Mouse (Mus musculus) forebrain, embryonic 15.5 days (tissue): ENCODE results near the gene Timm23. TPM values are rescaled to one million over a fixed set of nuclear protein-coding genes. Genes with fewer than 3 reads are reported as not detected.
"Not testable (repeated sequence)": the region's sequence is repeated elsewhere in the genome, so short reads cannot be mapped to it uniquely, and the experiment has no call there.

Source experiments
- ATAC-seq: fragments of 200-750 bp; cut with Nextera tagmentation; replicated peaks from 2 replicates; pipeline ENCODE4 v1.8.0; 2017; ENCODE audit warnings: mild to moderate bottlenecking, moderate TSS enrichment, moderate library complexity
- H3K27ac ChIP-seq: fragments of 300-500 bp; sonication (generic); replicated peaks from 2 replicates; pipeline ENCODE4 v1.5.1; 2015; ENCODE audit warnings: mild to moderate bottlenecking, inconsistent platforms
- H3K27me3 ChIP-seq: fragments of 300-500 bp; sonication (generic); 2 replicates; pipeline ENCODE4 v1.6.1; 2015; ENCODE audit warnings: inconsistent platforms
- H3K36me3 ChIP-seq: fragments of 300-500 bp; sonication (generic); 2 replicates; pipeline ENCODE4 v1.6.1; 2015; ENCODE audit warnings: mild to moderate bottlenecking, inconsistent platforms
- H3K4me1 ChIP-seq: fragments of 300-500 bp; sonication (generic); 2 replicates; pipeline ENCODE4 v1.6.1; 2015; ENCODE audit warnings: inconsistent platforms
- H3K4me2 ChIP-seq: fragments of 300-500 bp; sonication (generic); replicated peaks from 2 replicates; pipeline ENCODE4 v1.6.1; 2015; ENCODE audit warnings: mild to moderate bottlenecking, inconsistent platforms
- H3K4me3 ChIP-seq: fragments of 300-500 bp; sonication (generic); 2 replicates; pipeline ENCODE4 v1.5.1; 2015; ENCODE audit warnings: mild to moderate bottlenecking, inconsistent platforms
- H3K9ac ChIP-seq: fragments of 300-500 bp; sonication (generic); replicated peaks from 2 replicates; pipeline ENCODE4 v1.6.1; 2015; ENCODE audit warnings: mild to moderate bottlenecking, inconsistent platforms
- H3K9me3 ChIP-seq: fragments of 300-500 bp; sonication (generic); 2 replicates; pipeline ENCODE4 v1.6.1; 2016; ENCODE audit warnings: inconsistent platforms
- WGBS: fragments of 180-500 bp; shearing (Covaris S2); methylation state at CpG from one replicate; pipeline ENCODE4 v1.1.7; 2015; ENCODE audit warnings: mixed read lengths; 5-methylcytosine and 5-hydroxymethylcytosine counted together
- polyA plus RNA-seq: library from polyadenylated mRNA; unstranded; fragments of >200 nt; fragmentation: Nextera tagmentation; extraction: Ambion mirVana; gene quantifications from 2 replicates; pipeline ENCODE4 v1.2.1, GENCODE M21; 2015

Timm23 gene
- polyA plus RNA-seq, 1 experiment from 2014 or later = 228 TPM

DNA sequence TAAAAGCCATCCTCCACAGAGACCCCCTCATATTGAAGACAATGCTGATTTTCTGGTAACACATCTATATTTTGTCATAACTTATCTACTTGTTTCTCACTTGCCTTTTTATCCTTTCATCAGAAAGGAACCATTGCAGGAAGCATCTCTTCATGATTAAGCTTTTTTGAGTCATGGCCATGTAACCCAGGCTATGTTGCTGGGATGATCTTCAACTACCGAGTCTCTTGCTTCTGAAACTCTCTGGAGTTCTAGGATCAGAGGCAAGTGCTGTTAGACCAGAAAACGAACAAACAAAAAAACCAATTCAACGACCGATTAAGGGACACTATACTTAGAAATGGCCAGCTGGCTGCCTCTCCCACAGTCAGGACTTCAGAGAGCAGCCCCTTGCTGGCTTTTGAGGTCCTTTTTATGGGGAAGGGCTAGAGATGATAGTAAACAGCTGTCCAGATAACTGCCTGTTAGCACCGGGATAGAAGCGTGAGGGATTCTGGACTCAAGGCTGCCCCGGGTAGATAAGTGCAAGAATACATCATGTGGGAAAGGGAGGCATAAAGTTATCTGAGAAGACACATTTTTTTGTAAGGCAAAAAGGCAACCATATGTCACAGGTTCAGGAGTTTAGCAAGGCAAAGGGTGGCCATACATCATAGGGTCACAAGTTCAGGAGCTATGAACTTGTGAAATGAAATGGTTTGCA lies 55.7 kb downstream of the Timm23 start:
- WGBS = 87% methylated on average over 7 of the region's 7 CpGs

DNA sequence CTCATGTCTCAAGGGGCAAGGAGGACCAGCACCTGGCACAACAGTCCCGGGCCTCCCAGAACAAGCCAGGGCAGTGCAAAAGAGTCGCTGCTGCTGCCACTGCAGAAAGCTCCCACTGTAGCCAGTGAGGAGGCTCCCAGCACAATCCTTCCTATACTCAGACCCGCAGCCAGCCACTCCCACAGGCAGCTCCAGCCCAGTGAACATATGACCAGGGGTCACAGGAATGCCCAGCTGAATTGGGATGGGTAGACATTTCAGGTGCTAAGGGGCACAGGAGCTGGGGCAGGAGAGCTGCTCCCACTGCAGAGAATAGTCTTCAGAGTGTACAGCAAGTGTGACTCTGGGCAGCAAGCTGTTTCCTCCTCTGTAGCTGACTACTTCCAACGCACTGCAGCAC lies 56.3 kb downstream of the Timm23 start:
- no peak overlapping the region for H3K4me3 ChIP-seq
- H3K27ac ChIP-seq = no peak overlapping the region
- H3K27me3 ChIP-seq = no peaks in the 10 kb centered on the region
- no peaks in the 10 kb centered on the region for H3K36me3 ChIP-seq
- no peak overlapping the region for H3K9ac ChIP-seq
- no peaks in the 10 kb centered on the region for H3K4me1 ChIP-seq
- WGBS = 73% methylated on average over 4 of the region's 4 CpGs
- H3K9me3 ChIP-seq = no peaks in the 10 kb centered on the region
- no peak overlapping the region for H3K4me2 ChIP-seq
- ATAC-seq = no peak

More for the DNA sequence above, 55.7 kb downstream of the Timm23 start:
- H3K36me3 ChIP-seq = no peaks in the 10 kb centered on the region
- H3K27me3 ChIP-seq = no peaks in the 10 kb centered on the region
- H3K9me3 ChIP-seq = no peaks in the 10 kb centered on the region
- H3K9ac ChIP-seq = no peak overlapping the region
- no peak overlapping the region for H3K4me3 ChIP-seq
- H3K27ac ChIP-seq = no peak overlapping the region
- H3K4me2 ChIP-seq = no peak overlapping the region
- no peak for ATAC-seq
- H3K4me1 ChIP-seq = no peaks in the 10 kb centered on the region

GRCm38 (mm10) chr14:32144734-32145133 lies 57.0 kb downstream of the Timm23 start:
- Histone ChIP-seq H3K27me3 (no peaks in the 10 kb centered on the region), H3K9me3 (no peaks in the 10 kb centered on the region), H3K4me2 (no peak overlapping the region), H3K27ac (no peak overlapping the region), H3K36me3 (no peaks in the 10 kb centered on the region), H3K9ac (no peak overlapping the region), H3K4me1 (no peaks in the 10 kb centered on the region), H3K4me3 (no peak overlapping the region)
- no peak for ATAC-seq

- H3K27ac ChIP-seq = no peak within 1 kb of the TSS
- H3K36me3 ChIP-seq = no peaks in the 10 kb centered on the region
- H3K27me3 ChIP-seq = no peaks in the 10 kb centered on the region
- ATAC-seq = no peak
- no peaks in the 10 kb centered on the region for H3K4me1 ChIP-seq
- H3K4me2 ChIP-seq = no peak within 1 kb of the TSS
- no peak within 1 kb of the TSS for H3K9ac ChIP-seq
- no peak within 1 kb of the TSS for H3K4me3 ChIP-seq
- no peaks in the 10 kb centered on the region for H3K9me3 ChIP-seq
- 85% methylated on average over 5 of the region's 5 CpGs for WGBS
Measured at GRCm38 (mm10) chr14:32141723-32142122, 60.0 kb downstream of the Timm23 start, which contains the start of gene Msmb. Gene Msmb, plus strand, starts transcription at chr14:32142023.

GRCm38 (mm10) chr14:32140359-32140965 lies 61.2 kb downstream of the Timm23 start:
- no peaks in the 10 kb centered on the region for H3K9me3 ChIP-seq
- H3K36me3 ChIP-seq = no peaks in the 10 kb centered on the region
- 81% methylated on average over 5 of the region's 5 CpGs for WGBS
- no peak for ATAC-seq
- no peaks in the 10 kb centered on the region for H3K4me1 ChIP-seq
- no peak overlapping the region for H3K9ac ChIP-seq
- H3K4me3 ChIP-seq = no peak overlapping the region
- no peak overlapping the region for H3K4me2 ChIP-seq
- H3K27ac ChIP-seq = no peak overlapping the region
- H3K27me3 ChIP-seq = no peaks in the 10 kb centered on the region

DNA sequence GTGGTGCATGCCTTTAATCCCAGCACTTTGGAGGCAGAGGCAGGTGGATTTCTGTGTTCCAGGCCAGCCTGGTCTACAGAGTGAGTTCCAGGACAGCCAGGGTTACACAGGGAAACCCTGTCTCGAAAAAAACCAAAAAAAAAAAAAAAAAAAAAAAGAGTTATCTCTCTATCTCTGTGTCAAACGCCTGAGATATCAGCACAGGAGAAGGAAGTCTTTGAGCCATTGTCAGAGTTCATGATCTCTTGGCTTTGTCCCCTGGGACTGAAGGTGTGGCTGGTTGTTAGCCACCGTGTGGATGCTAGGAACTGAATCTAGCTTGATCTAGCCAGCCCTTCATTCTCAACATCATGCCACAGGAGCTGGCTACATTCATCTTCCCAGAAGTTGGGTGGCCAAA lies 65.2 kb downstream of the Timm23 start:
- not testable (repeated sequence) for H3K9ac ChIP-seq, H3K36me3 ChIP-seq, ATAC-seq, H3K9me3 ChIP-seq, H3K4me2 ChIP-seq, H3K4me1 ChIP-seq, H3K4me3 ChIP-seq, H3K27me3 ChIP-seq, H3K27ac ChIP-seq
- WGBS = 73% methylated on average over 3 of the region's 3 CpGs

DNA sequence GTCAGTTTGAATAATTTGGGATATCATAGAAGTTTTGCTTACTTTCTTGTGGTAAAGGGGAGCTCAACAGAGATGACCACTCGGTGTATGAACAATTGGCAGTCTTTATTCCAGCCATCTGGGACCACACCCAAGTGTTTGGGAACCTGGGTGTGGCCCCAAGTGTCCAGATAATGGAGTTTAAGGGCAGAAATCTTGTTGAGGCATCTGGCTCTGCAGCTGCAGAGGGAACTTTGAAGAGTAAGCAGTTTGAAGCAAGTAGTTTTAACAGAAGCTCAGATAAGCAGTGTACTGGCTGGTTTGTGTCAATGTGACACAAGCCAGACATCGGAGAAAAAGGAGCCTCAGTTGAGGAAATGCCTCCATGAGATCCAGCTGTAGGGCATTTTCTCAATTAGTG lies 67.4 kb downstream of the Timm23 start:
- no peaks in the 10 kb centered on the region for H3K4me1 ChIP-seq
- H3K36me3 ChIP-seq = no peaks in the 10 kb centered on the region
- H3K9ac ChIP-seq = no peak overlapping the region
- H3K27ac ChIP-seq = no peak overlapping the region
- H3K27me3 ChIP-seq = 0 out of 2 replicates have a peak, but pooled peaks cover 2% of the 10 kb centered on the region
- H3K4me3 ChIP-seq = no peak overlapping the region
- H3K4me2 ChIP-seq = no peak overlapping the region
- no peak for ATAC-seq
- WGBS = 71% methylated on average over 2 of the region's 2 CpGs
- H3K9me3 ChIP-seq = no peaks in the 10 kb centered on the region

- WGBS = 89% methylated on average over 4 of the region's 4 CpGs
- Histone ChIP-seq H3K27ac (no peak overlapping the region), H3K9me3 (no peaks in the 10 kb centered on the region), H3K4me1 (no peaks in the 10 kb centered on the region), H3K4me3 (no peak overlapping the region), H3K9ac (no peak overlapping the region), H3K27me3 (0 out of 2 replicates have a peak, but pooled peaks cover 2% of the 10 kb centered on the region), H3K4me2 (no peak overlapping the region), H3K36me3 (no peaks in the 10 kb centered on the region)
- ATAC-seq = no peak
Measured at GRCm38 (mm10) chr14:32131836-32132235, 69.9 kb downstream of the Timm23 start.

Other genes with a start within 250 kb of the Timm23 start
- gene Galnt15, start 172.9 kb downstream of the Timm23 start, polyA plus RNA-seq = 0.45 and 0.47 TPM in 2 replicates
- gene Oxnad1, start 116.5 kb downstream of the Timm23 start, polyA plus RNA-seq = 20.5 and 23.6 TPM in 2 replicates
- 74.6 and 76.6 TPM in 2 replicates for gene Dph3, start 116.2 kb downstream of the Timm23 start, polyA plus RNA-seq
- not detected in 2 replicates for gene Msmb, start 59.9 kb downstream of the Timm23 start, polyA plus RNA-seq
- gene Ncoa4, start 42.0 kb downstream of the Timm23 start, polyA plus RNA-seq = 103 and 112 TPM in 2 replicates
- gene Parg, start 51 bp upstream of the Timm23 start, polyA plus RNA-seq = 39.8 and 41.7 TPM in 2 replicates
- 26.2 TPM in 2 replicates for gene Ogdhl, start 120.1 kb upstream of the Timm23 start, polyA plus RNA-seq
- gene 1700024G13Rik, start 186.5 kb upstream of the Timm23 start, polyA plus RNA-seq = 0.45 and 0.89 TPM in 2 replicates